Mouse (Mus musculus) ovary, postnatal 36 days (tissue): Measurements from ENCODE around the gene B9d1.

Experiments
- DNase-seq: peaks from one replicate; pipeline ENCODE4 v3.0.0; 2022; ENCODE audit warnings: low spot score, mixed read lengths

The B9d1 gene

DNA sequence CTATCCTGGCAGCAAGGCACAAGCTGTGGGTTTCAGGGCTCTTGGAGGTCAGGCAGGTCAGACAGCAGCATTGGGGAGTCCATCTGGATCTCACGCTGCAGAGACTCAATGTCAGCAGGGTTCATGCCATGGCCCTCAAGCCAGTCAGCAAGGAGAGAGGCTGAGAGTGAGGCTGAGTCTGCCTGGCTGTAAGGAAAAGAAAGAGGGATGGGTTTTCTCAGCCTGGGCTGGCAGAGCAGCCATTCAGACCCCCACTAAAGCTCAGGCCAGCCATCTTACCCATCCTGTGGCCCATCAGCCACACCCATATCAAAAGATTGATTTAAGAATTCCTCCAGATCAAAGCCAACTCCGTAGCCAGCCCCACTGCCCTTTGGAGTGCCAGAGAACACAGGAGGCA is 15.9 kb upstream of the B9d1 start:
- no peak for DNase-seq

DNA sequence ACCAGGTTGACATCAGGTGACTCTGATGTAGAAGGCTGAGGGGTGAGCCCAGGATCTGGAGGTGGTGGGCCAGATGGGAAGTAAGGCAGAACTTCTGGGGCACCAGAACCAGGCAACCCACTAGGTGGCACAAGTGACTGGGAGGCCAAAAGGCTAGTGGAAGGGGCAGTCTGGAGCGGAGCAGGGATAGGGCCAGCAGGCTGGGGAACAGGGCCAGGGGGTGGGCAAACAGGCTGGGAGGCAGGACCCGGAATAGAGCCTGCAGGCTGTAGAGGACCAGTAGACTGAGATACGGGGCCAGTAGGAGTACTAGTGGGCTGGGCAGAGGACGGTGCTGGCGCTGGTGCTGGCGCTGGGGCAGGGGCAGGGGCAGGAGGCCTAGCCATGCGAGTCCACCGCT is 15.1 kb upstream of the B9d1 start:
- DNase-seq, result no peak

DNA sequence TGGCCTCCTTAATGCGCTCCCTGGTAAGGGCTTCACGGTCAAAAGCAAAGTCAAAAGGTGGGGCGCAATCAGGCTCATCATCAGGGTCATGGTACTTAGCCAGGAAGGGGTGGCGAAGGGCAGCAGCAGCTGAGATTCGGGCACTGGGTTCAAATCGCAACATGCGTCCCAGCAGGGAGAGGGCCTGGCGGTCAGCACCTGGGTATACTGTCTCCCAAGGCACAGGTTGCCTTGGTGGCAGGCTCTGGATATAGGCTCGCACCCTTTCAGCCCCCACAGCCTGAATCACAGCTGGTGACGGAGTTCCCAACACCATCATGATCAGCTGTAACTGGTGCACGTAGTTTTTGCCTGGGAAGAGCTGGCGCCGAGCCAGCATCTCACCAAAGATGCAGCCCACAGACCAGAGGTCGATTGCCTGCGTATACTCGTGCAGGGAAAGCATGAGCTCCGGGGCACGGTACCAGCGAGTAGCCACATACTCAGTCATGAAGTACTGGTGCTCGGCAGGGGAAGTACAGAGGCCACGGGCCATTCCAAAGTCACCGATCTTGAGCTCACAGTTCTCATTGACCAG is 13.9 kb upstream of the B9d1 start:
- DNase-seq, result no peak

DNA sequence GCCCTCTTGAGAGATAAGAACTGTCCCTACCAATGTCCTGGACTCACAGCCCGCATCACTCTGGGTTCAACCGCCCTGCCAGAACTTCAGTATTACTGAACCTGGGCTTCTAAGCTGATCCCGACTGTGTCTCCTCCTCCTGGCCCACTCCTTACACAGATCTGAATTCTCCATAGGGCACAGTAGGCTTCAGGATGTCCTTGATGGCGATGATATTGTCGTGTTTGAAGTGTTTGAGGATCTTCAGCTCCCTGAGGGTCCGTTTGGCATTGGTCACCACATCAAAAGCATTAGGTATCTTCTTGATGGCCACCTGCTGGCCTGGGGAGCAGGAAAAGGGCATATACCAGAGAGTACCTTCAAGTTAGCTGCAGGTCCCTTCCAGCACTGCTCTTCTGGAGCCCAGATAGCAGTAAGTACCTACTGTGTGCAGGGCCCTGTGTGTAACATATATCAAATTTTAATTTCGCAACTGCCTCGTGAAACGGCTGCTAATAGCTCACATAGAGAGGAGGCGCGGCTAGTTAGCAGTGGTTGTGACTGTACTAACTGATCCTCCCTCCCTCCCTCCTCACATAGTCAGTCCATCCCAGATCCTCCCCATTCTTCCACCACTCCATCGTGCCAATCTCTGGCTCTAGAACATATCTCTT is 12.1 kb upstream of the B9d1 start:
- DNase-seq, result no peak

DNA sequence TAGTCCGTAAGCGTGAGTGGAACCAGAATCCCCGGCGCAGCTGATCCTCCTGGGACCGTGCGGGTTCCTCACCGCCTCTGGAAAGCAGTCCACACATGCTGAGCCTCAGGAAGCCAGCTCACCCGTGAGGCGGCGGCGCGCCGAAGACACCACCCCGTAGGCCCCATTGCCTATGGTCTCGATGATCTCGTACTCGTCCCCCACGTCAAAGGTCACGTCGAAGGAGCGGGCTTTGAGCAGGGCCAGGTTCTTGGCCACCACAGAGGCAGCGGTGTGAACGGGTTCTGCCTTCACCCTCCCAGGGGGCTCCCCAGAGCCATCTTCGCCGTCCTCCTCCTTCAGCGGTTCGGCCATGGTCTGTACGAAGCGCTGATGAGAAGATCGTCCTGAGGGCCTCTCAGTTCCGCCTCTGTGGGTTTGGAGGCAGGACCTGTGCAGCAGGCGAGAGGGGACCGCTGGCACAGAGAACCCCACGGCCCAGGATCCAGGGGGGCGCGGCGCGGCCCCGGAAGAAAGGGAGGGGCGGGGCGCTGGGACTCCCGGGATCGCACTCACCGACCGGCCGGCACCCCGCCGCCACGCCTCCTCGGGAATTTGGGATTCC is 11.3 kb upstream of the B9d1 start:
- peak; percentile 45 for DNase-seq

DNA sequence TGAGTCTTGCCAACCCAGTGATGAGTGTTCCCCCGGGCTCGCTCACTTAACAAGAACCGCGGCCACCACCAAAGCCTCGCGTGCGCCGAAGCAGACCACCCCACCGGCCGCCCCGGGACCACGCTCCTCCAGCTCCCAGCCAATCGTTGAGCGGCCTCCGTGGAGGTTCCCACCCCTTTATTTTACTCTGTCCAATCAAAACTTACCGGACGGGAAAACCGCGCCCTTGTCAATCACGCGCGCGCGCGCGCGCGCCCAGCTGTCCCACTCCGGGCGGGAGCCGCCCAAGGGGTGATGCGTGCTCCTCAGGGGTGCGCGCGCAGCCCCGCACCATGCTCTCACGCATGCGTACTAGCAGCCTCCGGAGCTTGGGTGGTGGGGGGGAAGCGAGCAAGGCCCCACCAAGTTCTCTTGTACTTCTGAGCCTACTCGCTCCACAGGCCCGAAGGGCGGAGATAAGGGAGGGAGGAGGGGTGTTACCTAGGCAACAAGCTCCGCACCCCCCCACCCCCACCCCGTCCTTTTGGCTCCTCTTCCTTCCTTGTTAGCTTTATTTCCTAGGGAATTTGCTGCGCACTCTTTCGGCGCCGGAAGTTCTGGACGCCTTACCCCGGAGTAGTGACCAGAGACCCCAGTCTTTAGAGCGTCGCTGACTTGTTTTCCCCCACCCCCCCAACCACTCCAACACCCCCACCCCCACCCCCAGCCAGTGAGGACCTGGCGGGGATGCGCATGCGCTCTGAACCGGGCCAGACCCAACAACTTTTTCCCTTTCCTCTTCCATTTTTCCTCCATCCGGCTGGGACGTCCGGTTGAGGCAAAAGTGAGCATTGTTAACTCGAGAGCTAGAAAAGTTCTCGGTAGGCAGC is 10.6 kb upstream of the B9d1 start, which contains the start of gene Mapk7:
Mapk7 (minus strand) TSS at position 278 of the 869 bp plus-strand sequence.
- peak; percentile 98 for DNase-seq

DNA sequence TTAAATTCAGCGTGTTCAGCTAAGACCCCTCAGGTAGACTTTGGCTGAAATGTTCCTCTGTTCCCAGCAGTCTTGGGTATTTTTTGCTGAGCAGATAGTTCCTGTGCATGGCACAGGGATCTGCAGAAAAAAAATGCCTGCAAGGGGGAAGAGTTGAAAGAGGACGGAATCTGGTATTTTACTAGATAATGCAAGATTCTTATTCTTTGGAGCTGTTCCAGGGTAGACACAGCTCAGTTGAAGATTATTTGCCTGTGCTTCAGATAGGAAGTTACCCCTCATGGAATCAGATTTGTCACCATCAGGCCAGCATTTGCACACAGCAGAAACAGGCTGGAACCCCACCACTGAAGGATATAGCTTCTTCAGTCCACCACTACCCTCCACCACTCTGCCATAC is 9.4 kb upstream of the B9d1 start:
- DNase-seq, result no peak

DNA sequence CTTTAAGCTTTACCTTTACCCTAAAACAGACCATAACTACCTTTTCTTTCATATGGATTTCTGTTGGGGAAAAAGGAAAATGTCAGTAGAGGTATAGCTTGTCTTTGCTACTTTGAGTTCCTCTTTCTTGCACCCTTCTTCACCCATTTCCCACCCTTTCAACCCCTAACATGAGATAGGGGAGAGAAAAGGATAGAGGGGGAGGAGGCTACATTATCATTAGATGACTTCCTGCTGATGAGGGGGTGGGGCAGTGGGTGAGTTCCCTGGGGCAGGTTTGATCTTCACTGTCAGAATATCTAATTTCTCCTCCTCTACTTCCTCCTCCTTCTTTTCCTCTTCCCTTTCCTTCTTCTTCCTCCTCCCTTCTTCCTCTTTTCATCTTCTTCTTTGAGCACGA is 7.5 kb upstream of the B9d1 start:
- DNase-seq, result no peak

DNA sequence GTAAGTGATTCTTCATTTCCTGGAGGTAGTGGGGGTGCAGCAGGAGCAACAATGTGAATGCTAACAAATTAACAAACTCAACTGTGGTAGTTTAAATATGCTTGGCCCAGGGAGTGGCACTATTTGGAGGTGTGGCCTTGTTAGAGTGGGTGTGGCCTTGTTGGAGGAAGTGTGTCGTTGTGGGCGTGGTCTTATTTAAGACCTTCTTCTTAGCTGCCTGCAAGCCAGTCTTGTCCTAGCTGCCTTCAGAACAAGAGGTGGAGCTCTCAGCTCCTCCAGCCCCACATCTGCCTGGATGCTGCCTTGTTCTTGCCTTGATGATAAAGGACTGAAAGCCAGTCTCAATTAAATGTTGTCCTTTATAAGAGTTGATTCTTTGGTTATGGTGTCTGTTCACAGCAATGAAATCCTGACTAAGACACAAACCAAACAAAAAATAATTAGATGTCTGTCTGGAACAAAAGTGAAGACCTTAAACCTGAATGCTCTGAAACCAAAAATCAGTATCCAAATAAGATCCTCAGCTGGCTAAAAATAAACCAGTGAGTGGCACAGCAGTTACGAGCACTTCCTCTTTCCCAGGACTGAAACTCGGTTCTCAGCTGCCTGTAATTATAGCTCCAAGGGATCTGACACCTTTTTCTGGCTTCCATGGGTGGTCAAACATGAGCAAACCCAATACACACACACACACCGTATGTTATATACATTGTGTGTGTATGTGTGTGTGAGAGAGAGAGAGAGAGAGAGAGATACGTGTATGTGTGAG is 6.0 kb upstream of the B9d1 start:
- DNase-seq, result no peak

DNA sequence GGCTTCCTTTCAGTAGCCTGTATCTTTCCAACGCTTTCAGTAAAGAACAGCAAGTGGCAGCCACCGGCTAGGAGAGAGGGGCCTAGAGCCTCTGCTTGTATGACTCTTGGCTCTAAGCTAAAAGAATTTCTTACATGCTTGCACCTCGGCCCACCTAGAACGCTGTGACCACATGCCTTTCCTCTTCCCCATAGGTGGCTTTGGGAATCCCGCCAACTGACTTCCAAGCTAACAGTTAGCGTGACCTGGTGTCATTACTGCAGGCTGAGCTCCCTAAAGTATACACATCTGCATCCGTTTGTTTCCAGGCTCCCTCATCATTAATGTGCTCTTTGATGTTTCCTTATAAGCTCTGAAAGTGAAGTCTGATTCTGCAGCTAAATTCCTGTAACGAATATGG is 1.0 kb upstream of the B9d1 start:
- no peak for DNase-seq

DNA sequence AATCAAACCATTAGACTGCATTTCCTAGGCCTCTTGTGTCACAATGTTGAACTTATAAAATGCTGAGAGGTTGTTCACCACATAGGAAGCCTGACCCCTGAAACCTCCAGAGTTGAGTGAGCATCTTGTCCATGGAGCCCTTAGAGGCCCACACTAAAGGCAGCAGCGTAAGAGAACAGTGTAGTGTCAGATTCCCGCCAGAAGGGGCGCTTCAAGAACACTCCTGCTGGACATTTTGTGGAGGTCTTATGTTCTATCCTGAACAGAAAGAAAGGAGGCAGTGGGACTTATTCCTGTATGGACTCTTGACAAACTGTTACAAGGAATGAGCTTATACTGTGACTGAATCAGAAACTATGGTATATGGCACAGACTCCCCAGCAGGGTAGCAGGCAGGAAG is 10.0 kb downstream of the B9d1 start:
- peak; percentile 39 for DNase-seq

DNA sequence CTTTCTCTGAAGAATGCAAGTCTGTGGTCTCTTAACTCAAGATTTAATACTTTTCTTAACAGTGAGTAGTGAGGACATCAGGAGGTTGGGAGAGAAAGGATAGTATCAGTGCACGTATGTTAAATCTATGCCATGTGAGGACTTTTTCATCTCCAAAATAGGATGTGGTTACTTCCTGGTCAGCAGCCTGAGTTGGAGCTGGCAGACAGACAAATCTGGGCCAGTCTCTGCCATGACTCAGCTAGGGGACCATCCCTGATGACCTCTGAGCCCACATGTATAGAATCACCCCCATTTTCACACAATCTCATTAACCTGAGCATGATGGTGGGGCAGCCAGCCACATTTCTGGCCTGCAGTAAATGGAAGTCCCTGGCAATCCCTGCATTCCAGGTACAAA is 13.0 kb downstream of the B9d1 start:
- DNase-seq, result no peak

DNA sequence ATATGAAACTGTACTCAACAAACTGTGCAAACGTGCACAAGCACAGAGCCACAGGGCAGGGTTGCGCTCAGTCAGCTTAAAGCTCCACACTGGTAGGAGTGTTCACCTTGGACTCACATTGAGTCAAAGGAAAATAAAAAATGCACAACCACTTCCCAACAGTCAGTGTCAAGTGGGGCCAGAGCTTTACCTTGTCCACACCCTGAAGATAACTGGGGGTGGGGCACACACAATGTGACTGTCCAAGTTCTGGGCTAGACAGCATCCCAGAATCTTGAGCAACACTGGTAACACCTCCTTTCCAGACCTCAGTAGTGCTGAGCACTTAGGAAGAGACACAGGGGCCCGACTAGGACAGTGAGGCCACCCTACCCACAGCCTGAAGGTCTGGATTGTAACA is 13.9 kb downstream of the B9d1 start:
- no peak for DNase-seq

DNA sequence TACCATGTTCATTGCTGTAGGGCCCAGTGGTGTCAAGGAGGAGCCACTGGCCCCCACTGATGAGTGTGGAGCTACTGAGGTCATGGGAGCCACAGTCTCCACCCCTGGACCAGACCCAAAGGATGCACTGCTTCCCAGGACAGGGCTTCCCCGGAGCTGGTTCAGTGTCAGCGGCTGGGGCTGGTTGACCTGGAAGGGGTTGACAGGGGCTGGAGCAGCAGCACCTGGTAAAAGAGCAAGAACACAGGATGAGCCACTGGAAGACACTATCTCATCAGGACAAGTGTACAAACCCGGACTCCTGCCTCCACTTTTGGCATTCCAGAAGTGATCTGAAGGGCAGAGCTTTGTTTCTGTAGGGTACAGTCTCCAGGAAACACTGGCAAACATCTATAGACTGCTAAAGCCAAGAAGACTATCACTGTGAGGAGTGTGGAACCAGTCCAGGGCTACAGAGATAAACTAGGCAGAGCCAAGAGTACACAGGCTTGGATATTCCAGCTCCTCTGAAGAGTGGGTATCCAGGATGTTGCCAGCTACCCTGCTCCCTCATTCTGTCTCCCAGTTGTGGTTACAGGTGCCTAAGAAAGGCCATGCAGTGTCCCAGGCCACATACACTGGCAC is 14.7 kb downstream of the B9d1 start:
- DNase-seq, result no peak

DNA sequence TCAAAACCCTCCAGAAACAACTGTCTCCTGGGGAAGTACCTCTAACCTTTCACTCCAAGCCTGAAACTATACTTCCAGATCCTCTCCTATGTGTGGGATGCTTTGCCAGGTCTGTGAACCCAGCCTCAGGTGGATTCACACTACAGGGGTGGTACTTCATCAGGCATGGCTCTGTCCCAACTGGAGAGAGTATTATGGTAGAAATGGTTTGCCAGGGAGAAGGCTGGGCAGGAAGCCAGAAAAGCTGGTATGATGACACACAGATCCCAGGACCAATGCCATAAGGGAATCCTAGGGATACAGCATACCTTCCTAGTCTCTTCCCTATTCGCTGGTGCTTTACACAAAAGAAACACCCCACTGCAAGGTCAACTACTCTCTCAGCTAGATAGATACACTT is 21.9 kb downstream of the B9d1 start:
- DNase-seq, result no peak

DNA sequence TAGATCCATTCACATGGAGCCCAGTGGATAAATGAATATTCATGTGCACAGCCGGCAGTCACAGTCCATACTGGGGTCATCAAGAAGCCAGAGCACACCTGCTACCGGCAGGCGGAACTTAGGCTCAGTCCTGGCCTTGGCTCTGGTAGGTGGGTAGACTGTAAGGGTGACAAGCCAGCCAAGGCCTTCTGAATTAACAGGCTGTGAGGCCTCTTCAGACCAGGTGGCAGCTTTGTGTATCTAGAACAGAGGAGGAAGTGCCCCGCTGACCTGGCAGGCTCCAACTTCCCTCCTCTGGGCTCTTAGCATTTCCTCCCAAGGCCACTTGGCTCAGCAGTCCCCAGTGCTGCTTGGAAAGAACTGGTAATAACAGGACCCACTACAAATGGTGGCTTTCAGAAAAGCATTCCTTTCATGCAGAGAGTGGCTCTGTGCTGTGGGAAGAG is 24.3 kb downstream of the B9d1 start:
- no peak for DNase-seq

DNA sequence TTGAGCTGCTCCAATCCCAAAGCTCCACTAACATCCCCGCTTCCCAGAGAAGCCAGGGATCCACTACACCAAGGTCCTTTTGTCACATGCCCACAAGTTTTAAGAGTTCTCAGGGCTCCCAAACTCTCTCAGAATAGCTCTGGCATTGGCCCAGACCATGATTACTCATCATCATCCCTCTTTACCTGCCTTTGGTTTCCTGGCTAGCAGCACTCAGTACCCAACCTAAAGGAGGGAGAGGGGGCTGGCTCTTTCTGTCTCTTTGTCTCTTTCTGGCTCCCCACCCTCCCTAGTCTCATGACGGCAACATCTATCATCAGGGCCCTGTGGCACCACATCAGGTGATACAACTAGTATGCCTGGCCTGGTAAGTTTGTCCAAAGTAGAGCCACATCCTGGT is 27.9 kb downstream of the B9d1 start:
- no peak for DNase-seq

DNA sequence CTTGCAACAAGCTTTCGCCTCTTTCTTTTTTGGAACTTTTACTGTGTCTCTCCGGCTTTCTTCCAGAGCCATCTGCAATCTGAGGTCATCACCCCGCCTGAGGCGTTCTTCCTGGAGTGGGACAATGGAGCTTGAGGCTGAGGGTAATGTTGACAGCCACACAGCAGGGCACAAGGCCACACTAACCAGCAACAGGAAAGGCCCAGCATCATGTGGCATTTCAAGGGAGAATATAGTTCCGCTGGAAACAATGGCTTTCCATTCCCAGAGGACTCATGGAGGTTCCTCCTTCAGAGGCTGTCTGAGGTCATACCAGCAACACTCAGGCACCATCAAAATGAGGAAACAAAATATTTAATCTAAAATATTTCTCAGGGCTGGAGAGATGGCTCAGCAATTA is 28.6 kb downstream of the B9d1 start:
- DNase-seq, result no peak

DNA sequence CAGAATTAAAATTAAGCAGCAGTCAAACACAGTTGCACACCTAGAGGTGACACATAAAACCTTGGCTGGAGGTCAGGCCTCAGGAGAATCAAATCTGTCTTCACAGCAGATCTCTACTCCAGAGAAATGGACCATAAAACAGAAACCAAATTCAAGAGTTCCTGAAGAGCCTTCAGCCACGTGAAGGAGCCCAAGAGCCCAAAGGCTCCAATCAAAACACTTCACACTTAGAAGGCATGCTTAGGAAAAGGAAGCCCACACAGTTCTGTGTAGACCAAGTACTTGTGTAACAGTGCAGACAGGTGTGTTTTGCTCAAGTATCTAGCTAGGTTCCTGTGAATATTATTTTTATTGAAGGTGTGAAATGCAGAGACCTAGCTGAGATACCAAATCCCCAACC is 30.6 kb downstream of the B9d1 start:
- no peak for DNase-seq

DNA sequence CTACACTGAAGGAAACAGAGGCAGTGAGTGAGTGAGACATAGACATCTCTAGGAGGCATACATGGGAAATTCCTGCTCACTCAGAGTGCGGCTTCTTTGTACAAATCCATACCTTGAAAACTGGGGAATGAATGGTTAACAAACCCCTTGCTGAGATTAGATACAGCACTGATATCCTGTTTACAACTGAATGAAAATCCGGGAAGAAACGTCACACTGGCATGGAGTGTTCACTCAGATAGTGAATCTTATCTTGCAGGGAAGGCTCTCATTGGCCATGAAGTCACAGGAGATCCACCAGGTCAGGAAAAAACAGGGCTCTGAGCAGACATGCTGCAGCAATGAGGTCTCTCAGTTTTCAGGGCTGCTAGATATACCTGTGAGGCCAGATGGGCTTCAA is 32.0 kb downstream of the B9d1 start:
- DNase-seq, result no peak

DNA sequence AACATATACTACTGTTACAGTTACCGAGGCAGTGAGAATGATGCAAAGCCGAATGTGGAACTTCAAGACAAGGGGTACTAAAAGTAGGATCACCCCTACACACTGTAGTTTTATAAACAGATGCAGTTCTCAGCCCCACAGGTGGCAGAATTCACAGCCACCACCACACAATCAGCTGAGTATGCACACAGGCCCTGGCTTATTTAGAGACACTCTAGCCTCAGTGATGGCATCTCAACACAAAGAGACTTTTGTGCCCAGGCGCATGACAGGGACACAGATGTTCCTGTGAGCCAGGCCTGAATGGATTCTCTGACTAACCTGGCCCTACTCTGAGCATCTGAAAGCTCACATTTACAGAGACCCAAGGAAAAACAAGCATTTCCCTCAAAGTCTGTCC is 32.4 kb downstream of the B9d1 start:
- DNase-seq, result no peak

DNA sequence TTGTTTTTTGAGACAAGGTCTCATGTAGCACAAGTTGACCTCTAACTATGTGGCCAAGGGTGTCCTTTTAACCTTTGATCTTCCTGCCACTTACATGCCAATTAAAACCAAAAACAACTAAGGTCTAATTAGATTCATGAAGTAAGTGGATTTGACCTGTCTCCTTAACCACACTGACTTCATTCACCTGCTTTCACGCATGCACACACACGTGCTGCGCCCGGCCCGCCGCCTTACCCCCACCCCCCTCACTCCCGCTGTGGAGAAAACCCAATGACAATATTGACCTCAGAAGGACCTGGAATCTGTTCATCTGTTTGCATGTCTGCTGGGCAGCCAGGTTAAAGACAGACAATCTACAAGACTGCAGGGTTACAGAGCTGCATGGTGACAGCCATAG is 35.7 kb downstream of the B9d1 start:
- DNase-seq, result no peak
